Mouse (Mus musculus) heart, adult 2 months (tissue): Measurements from ENCODE around the gene Gm20716.

ENCODE experiments used
- CTCF ChIP-seq: fragments of 200-600 bp; IDR thresholded peaks from 2 replicates; pipeline ENCODE4 v1.8.1; 2022; ENCODE audit warnings: antibody characterized with exemption, mild to moderate bottlenecking, moderate library complexity
- EP300 ChIP-seq: fragments of 200-500 bp; IDR thresholded peaks from 2 replicates; pipeline ENCODE4 v1.6.1; 2011; ENCODE audit warnings: low read depth, low read length, control low read depth; ENCODE audit not compliant: insufficient read depth
- POLR2A ChIP-seq: fragments of 200-500 bp; IDR thresholded peaks from 2 replicates; pipeline ENCODE4 v1.6.1; 2011; ENCODE audit warnings: mild to moderate bottlenecking, low read depth, low read length, control low read depth; ENCODE audit not compliant: insufficient read depth

DNA sequence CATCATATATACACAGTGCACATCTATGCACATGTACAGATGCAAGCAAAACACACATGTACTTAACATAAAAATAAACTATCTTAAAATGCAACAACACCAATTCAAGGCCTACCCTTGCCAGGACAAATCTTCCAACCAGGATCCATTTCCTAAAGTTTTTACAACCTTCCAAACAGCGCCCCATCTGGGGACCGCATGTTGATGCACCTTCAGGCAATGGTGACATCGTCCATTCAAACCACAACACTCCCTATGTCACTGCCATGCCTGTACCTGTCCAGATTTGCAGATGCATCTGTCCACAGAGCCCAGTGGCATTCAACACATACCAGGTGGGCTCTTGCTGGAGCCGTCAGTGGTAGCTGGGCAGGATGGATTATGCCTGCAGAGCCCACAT lies 13.1 kb upstream of the Gm20716 start:
- TF ChIP-seq CTCF (no peak), POLR2A (no peak), EP300 (no peak)
